Mouse (Mus musculus): Measurements from ENCODE around the gene Syt2.

The Syt2 gene

DNA sequence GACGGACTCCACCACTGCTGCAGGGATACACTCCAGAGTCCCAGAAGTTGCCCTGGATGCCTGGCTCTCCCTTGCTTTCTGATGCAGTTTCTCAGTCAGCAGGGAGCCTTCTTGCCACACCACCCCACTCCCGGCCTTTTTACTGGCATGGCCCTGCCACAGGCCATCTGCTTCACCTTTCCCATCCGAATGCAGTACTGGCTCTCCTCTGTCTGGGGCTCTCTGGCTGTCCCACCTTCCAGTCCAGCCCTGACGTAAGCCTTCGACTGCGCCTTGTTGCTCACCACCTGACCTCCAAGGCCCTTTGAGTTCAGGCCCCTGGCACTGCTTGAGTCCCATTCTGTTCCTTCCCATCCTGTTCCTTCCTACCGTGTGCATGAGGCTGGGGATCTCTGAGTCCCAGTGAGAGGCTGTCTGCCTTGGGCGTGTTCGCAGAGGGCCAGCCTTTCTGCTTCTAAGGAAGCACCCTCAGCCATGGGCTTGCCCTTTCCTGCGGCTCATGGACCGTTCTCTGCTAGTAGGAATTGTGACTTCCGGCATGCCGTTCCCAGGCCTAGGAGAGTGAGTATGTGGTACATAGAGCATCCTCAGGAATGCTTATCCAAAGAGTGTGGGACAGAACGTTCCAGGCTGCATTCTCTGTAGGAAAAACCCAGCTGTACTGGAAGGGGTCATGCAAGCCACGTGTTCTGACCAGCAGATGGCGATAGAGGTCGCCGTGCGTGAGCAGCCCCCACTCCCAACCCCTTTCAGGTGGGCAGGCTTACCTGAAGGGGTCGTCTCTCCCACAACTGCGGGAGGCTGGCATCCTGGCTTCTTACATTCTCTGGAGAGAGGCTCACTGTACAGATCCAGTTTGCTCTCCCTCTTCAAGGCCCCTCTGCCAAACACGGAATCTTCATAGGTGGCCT lies 58.2 kb downstream of the Syt2 start:
- peak; percentile 44 for DNase-seq (ENCODE audit: low read depth)

GRCm38 (mm10) chr1:134706549-134706948 lies 60.1 kb downstream of the Syt2 start:
- DNase-seq (ENCODE audit: low read depth): no peak

GRCm38 (mm10) chr1:134707516-134707915 lies 61.0 kb downstream of the Syt2 start:
- no peak for DNase-seq (ENCODE audit: low read depth)

DNA sequence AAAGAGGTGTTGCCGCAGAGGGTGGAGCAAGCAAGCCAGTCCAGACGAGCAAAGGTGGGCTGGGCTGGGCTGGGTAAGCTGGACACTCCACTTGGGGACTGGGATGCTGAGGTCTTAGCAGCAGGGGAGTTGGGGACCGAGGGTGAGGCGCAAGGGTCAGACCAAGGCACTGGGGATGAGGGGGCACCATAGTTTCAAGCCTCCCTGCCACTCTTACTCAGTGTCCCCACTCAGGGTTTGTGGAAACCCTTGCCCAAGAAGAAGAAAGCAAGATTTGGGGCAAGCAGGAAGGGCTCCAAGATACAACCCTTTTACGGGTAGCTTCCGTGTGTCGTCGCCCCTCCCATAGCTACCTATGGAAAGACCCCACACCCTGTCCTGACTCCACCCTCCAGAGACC lies 61.8 kb downstream of the Syt2 start:
- no peak for DNase-seq (ENCODE audit: low read depth)

DNA sequence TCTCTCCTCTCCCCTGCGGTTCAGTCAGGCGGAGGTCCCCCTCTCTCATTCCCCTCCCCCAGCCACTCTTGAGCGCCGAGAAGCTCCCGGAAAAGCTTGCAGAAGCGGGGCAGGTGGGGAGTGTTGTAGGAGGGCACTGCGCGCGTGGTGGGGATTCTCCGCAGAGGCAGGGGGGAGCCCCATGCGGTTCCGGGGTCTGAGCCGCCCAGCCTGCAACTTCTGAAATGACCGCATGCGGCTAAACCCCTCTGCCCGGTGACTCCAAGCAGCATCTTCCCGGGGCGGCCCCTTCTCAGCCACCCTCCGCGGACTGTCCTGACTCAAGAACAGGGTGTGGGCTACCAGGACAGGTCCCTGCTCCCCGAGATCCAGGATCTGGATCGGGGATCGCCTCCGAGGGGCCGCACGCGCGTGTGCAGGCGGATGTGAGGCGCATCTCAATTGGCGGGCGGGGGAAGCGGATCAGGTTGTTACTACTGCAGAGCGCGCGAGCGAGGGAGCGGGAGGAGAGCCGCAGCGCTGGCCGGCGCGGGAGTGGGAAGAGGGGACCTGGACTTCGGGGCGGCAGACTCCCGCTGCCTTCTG lies 62.4 kb downstream of the Syt2 start:
- DNase-seq (ENCODE audit: low read depth): peak; percentile 51

DNA sequence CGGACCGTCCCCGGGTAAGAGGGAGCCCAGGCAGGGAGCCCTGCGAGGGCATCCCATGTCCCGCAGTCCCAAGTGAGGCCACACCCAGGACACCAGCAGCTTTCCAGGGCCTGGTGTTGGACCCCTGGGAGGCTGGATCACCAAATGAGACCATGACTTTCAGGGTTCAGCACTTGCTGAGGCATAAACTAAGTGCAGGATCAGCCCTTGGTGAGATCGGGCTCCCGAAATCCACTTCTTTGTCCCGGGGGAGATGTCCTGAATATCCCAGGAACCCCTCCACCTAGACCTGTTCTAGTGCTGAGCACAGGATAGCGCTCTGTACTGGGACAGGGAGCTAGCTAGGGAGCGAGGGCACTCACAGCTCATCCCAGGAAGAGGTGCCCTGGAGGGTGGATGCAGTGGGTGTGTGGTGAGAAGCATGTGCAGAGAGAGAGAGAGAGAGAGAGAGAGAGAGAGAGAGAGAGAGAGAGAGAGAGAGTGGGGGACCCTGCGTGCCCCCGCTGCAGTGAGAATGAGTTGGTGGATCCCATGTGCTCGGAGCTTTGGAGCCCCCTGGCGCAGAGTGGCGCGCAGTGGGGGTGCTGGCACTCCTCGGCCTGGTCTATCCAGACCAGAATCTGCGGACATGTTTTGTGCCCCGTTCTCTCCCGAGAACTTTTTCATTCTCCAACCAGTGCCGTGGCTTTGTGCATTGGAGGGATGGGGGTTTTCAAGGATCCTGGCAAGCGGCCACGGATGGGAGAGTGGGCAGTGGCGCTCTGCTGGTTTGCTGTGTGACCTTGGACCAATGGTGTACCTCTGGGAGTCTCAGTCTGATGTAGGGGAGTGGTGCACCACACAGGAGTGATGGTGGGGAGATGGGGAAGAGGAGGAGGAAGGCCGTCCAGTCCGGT lies 63.2 kb downstream of the Syt2 start:
- DNase-seq (ENCODE audit: low read depth): peak; percentile 6

DNA sequence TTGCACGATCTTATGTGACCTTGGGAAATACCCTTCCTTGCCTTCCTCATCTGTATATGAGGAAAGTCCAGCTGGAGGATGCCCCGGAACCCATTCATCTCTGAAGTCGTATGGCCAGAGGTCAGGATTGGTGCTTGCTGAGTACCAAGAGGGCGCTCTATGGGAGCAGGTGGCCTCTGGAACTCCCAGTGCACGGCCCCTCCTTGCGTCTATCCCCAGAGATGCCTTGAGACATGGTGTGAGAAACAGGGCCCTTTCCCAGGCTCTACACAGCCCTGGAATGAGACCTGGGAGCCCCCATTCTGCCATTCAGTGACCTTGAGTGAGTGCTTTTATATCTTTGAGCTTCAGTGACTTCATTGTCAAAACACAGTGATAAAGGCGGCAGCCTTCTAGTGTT lies 64.6 kb downstream of the Syt2 start:
- no peak for DNase-seq (ENCODE audit: low read depth)

DNA sequence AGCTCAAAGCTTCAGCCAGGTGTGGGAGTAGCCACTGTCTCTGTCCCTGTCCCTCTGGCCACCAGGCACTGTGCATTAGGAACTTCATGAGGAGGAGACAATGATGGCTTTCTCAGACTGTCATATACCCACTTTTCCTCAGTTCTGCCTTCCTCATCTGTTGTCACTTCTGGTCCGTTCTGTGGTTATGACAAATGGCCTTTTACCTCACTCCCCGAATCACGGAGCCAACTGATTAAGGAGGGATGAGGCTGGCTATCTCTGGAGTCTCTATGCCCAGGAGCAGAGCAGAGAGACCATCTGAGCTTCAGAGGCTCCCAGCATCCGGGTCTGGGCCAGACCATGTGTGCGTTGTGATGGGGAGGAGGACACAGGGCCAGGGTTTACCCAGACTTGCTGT lies 65.2 kb downstream of the Syt2 start:
- DNase-seq (ENCODE audit: low read depth): no peak

DNA sequence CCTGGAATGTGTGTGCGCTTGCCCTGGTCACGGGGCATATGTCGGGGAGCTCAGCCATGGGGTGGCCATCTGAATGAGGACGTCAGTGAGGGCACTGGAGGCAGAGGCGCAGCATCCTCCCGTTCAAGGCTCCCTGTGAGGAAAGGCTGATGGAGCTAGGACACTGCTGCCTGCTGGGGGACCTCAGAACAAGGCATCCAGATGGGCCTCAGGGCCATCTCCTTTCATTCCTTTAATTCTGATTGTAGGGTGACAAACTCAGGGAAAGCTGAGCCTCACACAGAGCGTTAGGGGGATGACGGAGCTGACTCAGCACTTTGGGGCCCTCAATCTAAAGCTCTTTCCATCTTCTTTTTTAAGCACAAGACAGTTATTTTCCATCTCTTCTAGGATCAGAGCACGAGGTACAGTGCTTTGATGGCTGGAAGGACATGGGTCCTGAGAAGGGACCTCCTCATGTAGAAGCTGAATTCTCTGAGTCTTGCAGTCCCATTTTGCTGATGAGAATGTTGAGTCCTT lies 66.4 kb downstream of the Syt2 start:
- DNase-seq (ENCODE audit: low read depth): no peak

DNA sequence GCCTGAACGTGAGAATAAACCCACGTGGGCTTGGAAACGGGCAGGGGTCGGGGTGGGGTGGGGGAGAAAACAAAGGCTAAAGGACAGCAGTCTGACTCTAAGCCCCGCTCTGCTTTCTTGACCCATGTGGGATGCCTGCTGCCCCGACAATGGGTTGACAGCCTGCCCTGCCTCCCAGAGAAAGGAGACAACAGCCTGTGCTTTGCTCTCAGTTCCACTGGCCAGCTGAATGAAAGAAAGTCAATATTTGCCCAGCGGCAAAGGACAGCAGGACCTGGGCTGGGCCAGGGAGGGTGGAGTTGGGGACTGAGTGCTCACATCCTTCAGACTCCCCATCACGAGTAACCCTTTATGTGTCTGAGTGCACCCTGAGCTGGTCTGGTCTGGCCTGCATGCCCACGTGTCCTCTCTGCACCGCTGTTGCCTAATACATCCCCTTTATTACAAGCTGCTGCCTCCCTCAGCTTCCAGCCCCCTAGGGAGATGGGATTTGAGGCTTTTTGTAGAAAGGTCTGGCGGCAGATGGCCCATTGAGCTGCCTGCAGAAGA lies 67.0 kb downstream of the Syt2 start:
- no peak for DNase-seq (ENCODE audit: low read depth)

DNA sequence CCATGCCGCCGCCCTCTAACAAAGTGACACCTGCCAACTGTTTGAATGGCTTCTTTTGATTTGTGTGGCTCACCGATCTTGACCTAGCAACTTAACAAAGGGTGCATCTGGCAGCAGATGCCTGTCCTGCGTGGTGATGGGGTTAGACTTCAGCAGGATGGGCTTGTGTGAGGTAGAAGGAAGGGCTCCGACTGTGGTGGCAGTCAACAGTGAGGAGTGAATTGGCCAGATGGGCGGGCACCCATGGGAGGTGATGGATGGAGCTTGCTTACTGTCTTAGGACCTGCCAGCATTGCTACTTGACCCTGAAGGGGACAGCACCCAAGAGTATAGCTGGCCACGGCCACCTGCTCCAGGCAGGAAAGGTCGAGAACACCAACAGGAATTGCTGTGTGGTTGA lies 67.7 kb downstream of the Syt2 start:
- no peak for DNase-seq (ENCODE audit: low read depth)

DNA sequence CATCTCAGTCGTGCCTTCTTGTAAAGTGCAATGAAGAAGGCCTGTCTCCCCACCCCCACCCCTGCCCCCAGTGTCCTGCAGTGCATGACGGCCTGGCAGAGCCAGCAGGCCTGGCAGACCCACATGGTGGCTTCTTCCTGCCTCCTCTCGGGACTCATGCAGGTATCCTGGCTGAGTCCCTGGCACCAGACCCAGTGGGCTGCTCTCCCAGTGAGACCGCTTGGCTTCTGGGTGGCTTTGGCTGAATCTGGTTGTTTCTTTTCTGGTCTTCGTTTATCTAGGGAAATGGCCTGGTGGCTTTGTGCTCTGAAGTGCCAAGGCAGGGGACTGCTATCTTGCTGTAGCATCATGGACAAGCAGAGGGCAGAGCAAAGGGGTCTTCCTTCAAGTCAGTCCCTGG lies 68.6 kb downstream of the Syt2 start:
- DNase-seq (ENCODE audit: low read depth): no peak

GRCm38 (mm10) chr1:134719718-134720304 lies 73.3 kb downstream of the Syt2 start:
- no peak for DNase-seq (ENCODE audit: low read depth)

DNA sequence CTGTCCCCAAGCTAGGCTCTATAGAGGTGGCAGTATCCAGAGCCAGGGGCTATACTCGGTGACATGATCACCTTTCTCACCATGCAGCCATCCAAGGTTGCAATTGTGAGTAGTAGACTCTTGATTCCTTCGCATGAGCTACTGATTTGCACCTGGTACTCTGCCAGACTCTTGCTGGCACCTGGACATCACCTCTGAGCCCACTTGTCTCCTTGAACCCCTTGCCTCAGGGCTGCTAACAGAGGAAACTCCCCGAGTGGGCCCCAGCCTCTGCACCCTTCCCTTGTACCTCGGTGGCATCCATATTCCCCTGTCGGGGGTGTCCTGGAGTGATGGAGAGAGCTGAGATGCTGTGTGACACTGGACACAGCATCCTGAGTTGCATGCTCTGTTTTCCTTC lies 75.0 kb downstream of the Syt2 start:
- no peak for DNase-seq (ENCODE audit: low read depth)

DNA sequence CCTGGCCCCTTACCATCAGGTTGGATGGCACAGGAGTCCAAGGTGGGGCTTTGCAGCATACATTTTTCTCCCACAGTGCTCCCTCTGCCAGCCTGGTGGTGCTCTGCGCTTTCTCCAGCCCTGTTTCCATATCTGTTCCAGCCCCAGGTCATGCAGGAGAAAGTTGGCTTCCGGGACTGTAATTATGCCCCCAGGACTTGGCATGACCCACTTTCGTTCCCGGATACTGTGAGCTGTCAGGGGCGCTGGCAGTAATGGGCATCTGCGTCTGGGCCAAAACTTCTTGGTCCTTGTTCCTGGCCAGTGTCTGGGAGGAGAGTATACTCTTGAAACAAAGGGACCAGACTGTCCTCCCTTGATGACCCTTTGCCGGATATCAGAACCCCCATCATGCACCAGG lies 76.4 kb downstream of the Syt2 start:
- DNase-seq (ENCODE audit: low read depth): no peak

- DNase-seq (ENCODE audit: low read depth): peak; percentile 22
These were observed 78.8 kb downstream of the Syt2 start for GRCm38 (mm10) chr1:134725276-134725675.

DNA sequence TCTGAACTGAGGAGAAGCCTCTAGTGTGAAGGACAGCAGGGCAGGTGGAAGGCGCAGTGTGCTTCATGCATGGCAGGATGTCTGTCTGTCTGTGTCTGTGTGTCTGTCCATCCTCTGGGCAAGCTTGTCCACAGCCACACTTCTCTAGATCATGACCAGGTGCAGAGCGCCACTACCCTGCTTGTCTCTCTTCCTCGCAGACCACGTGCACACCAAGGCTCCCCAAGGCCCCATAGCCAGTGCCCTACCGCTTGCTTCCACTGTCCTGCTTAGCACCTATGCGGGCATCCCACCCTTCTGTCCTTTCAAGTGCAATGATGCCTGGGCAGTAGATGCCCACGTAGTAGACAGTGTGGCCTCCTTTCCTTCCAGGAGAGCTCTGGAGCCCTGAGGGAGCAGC lies 80.0 kb downstream of the Syt2 start:
- no peak for DNase-seq (ENCODE audit: low read depth)

DNA sequence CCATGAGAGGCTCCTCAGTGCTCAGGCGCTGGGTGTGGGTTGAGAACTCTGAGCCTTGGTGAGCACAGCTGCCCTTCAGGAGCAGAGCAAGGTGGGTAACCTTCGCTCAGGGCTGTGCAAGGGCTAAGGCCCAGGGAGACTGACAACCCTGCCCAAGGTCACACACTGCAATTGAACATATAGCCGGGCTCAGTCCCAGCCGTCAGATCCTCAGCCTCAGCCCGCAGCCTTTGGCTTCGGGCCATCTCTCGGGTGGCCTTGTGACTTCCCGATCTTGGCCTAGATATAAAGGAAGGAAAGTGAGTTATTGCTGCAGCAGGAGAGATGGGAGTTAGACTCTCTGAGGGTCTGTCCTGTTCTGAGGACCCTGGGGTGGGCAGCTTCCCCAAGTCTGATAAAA lies 80.8 kb downstream of the Syt2 start:
- no peak for DNase-seq (ENCODE audit: low read depth)

DNA sequence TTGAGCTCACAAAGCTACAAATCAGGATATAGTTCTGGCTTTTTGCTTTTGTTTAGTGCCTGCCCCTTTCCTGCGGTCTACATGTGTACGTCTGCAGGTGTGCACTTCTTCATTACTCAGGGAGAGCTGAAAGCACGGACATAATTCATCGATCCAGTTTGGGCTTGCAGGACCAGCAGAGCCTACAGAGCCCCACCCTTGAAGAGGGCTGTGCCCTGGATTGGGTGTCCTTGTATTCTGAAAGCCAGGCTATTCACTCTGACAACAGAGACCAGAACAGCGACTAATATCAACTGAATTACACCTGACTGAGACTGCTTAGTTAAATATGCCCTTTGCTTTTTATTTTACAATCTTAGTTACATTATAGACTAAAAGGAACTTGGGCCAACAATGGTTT lies 87.2 kb downstream of the Syt2 start:
- DNase-seq (ENCODE audit: low read depth): no peak

DNA sequence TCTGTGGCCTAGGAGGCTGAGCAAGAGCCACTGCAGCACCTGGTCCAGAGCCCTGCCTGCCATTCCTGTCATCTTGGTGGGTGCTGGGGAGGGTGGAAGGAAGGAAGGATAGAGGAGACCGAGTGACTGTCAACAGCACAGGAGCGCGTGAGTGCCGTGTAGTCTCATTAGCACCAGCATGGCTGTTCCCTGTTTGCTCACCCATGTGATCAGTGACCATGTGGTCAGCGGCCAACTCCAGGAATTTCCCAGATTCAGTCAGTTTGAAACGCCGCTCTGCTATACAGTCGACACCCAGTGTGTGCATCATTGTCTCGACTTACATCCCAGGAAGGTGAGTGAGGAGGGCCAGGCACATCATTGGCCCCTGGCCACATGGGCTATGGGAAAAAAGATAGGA lies 91.0 kb downstream of the Syt2 start:
- no peak for DNase-seq (ENCODE audit: low read depth)

DNA sequence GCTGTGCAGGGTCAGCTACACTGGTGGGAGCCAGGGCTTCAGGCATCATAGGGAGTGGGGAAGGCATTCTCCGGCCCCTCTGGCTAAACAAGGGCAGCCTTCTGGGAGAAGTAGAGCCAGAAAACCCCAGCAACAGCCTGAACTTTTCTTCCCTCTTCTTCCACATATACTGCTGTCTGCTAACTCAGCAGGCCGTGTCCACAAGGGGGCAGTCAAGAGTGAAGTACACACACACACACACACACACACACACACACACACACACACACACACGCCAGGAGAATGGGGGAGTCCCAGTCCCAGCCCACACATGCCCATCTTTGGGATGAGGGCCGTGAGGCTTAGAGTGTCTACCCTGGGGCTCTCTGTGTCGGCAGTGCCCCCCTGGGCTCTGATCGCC lies 95.0 kb downstream of the Syt2 start:
- DNase-seq (ENCODE audit: low read depth): peak; percentile 33

Measured in induced T-regulatory cell, adult 2 months (primary cell).